Mouse (Mus musculus) cerebellum, adult 2 months (tissue): ENCODE measurements at regions not wholly inside any gene's neighbourhood (a gene's known extent, or its start where the extent isn't known, plus 50 kb on each side); places are given as distances from the start of the nearest gene placed in this dataset.

Experiments
- DNase-seq, 2 experiments: peaks; one replicate each; pipeline ENCODE4 v3.0.0; 2021
- H3K27ac ChIP-seq: fragments of 200-500 bp; 2 replicates; pipeline ENCODE4 v1.5.1; 2012; ENCODE audit warnings: low read length, control low read depth, inconsistent platforms; ENCODE audit not compliant: insufficient read depth
- H3K27me3 ChIP-seq: fragments of 200-500 bp; 2 replicates; pipeline ENCODE4 v1.6.1; 2012; ENCODE audit warnings: inconsistent platforms, mild to moderate bottlenecking, low read length, moderate library complexity; ENCODE audit not compliant: control insufficient read depth, insufficient read depth
- H3K4me1 ChIP-seq: fragments of 200-500 bp; 2 replicates; pipeline ENCODE4 v1.6.1; 2011; ENCODE audit warnings: low read length; ENCODE audit not compliant: control insufficient read depth, insufficient read depth
- H3K4me3 ChIP-seq: fragments of 200-500 bp; replicated peaks from 2 replicates; pipeline ENCODE3; 2011; ENCODE audit warnings: mild to moderate bottlenecking, low read depth, low read length, control low read depth; ENCODE audit not compliant: insufficient read depth
- CTCF ChIP-seq: fragments of 200-500 bp; IDR thresholded peaks from 2 replicates; pipeline ENCODE4 v1.5.1; 2011; ENCODE audit warnings: low read depth, mild to moderate bottlenecking, control low read depth, low read length, moderate library complexity, borderline replicate concordance; ENCODE audit not compliant: insufficient read depth
- POLR2A ChIP-seq: fragments of 200-500 bp; IDR thresholded peaks from 2 replicates; pipeline ENCODE4 v1.6.1; 2011; ENCODE audit warnings: low read length, control low read depth, borderline replicate concordance; ENCODE audit not compliant: insufficient read depth
- WGBS: fragments of 180-500 bp; shearing (Covaris S2); methylation state at CpG from one replicate; pipeline ENCODE4 v1.1.7; 2018; 5-methylcytosine and 5-hydroxymethylcytosine counted together

- Histone ChIP-seq H3K4me3 (no peak overlapping the region), H3K4me1 (no peaks in the 10 kb centered on the region), H3K27me3 (no peaks in the 10 kb centered on the region), H3K27ac (no peak overlapping the region)
- no peak for DNase-seq
- TF ChIP-seq POLR2A, result no peak
- TF ChIP-seq CTCF, result no peak
- 37% methylated on average over 2 of the region's 2 CpGs for WGBS
Measured at GRCm38 (mm10) chr3:61740088-61740487, 374.3 kb upstream of the B430305J03Rik start.

GRCm38 (mm10) chr3:61738528-61738927, 372.8 kb upstream of the B430305J03Rik start:
- no peaks in the 10 kb centered on the region for H3K27me3 ChIP-seq
- WGBS, result 80% methylated on average over 1 of the region's 1 CpGs
- no peak overlapping the region for H3K27ac ChIP-seq
- H3K4me1 ChIP-seq, result no peaks in the 10 kb centered on the region
- no peak for DNase-seq
- no peak overlapping the region for H3K4me3 ChIP-seq
- TF ChIP-seq POLR2A, result no peak

- no peak for DNase-seq
- no peaks in the 10 kb centered on the region for H3K27me3 ChIP-seq
- no peak overlapping the region for H3K4me3 ChIP-seq
- H3K4me1 ChIP-seq, result no peaks in the 10 kb centered on the region
- 73% methylated on average over 2 of the region's 2 CpGs for WGBS
- TF ChIP-seq CTCF, result no peak
- TF ChIP-seq POLR2A, result no peak
- H3K27ac ChIP-seq, result no peak overlapping the region
Measured at GRCm38 (mm10) chr3:61716785-61717184, 351.0 kb upstream of the B430305J03Rik start.

- TF ChIP-seq POLR2A, result no peak
- TF ChIP-seq CTCF, result no peak
- Histone ChIP-seq H3K4me1 (no peaks in the 10 kb centered on the region), H3K27ac (no peak overlapping the region), H3K27me3 (no peaks in the 10 kb centered on the region), H3K4me3 (no peak overlapping the region)
- 69% methylated on average over 4 of the region's 4 CpGs for WGBS
- DNase-seq, result no peak
Measured at GRCm38 (mm10) chr3:61687933-61688705, 322.4 kb upstream of the B430305J03Rik start.

- H3K4me3 ChIP-seq, result no peak overlapping the region
- 83% methylated on average over 1 of the region's 1 CpGs for WGBS
- TF ChIP-seq POLR2A (no peak), CTCF (no peak)
Measured at GRCm38 (mm10) chr3:61670874-61671273, 305.1 kb upstream of the B430305J03Rik start.

GRCm38 (mm10) chr3:61656143-61656542, 290.4 kb upstream of the B430305J03Rik start:
- WGBS, result 51% methylated on average over 2 of the region's 2 CpGs
- Histone ChIP-seq H3K4me1 (no peaks in the 10 kb centered on the region), H3K27me3 (no peaks in the 10 kb centered on the region), H3K27ac (no peak overlapping the region), H3K4me3 (no peak overlapping the region)
- TF ChIP-seq CTCF, result no peak
- TF ChIP-seq POLR2A, result no peak
- no peak for DNase-seq

More at GRCm38 (mm10) chr3:61670874-61671273, 305.1 kb upstream of the B430305J03Rik start:
- no peak for DNase-seq
- Histone ChIP-seq H3K27me3 (no peaks in the 10 kb centered on the region), H3K27ac (no peak overlapping the region), H3K4me1 (no peaks in the 10 kb centered on the region)

GRCm38 (mm10) chr3:61628535-61628934, 262.8 kb upstream of the B430305J03Rik start:
- H3K27ac ChIP-seq, result no peak overlapping the region

GRCm38 (mm10) chr3:61628099-61628498, 262.3 kb upstream of the B430305J03Rik start:
- H3K27ac ChIP-seq, result no peak overlapping the region
- no peak for DNase-seq
- 22% methylated on average over 3 of the region's 3 CpGs for WGBS
- H3K4me3 ChIP-seq, result no peak overlapping the region
- no peaks in the 10 kb centered on the region for H3K4me1 ChIP-seq
- H3K27me3 ChIP-seq, result no peaks in the 10 kb centered on the region
- no peak for TF ChIP-seq POLR2A
- no peak for TF ChIP-seq CTCF

More at GRCm38 (mm10) chr3:61628535-61628934, 262.8 kb upstream of the B430305J03Rik start:
- DNase-seq, result no peak
- Histone ChIP-seq H3K4me1 (no peaks in the 10 kb centered on the region), H3K4me3 (no peak overlapping the region), H3K27me3 (no peaks in the 10 kb centered on the region)
- no peak for TF ChIP-seq CTCF
